Mouse (Mus musculus) lung, postnatal 0 days (tissue): ENCODE measurements around the gene Il23r. TPM values are rescaled to one million over a fixed set of nuclear protein-coding genes. Genes with fewer than 3 reads are reported as not detected.

Experiments used
- ATAC-seq: fragments of 200-750 bp; cut with Nextera tagmentation; 2 replicates; pipeline ENCODE4 v1.8.0; 2017; ENCODE audit warnings: moderate library complexity
- DNase-seq: peaks from one replicate; pipeline ENCODE4 v3.0.0-alpha.2; 2016; ENCODE audit warnings: low spot score
- H3K27ac ChIP-seq: fragments of 300-500 bp; sonication (generic); 2 replicates; pipeline ENCODE4 v1.5.1; 2014; ENCODE audit warnings: antibody characterized with exemption, mild to moderate bottlenecking, low read length, mixed read lengths
- H3K27me3 ChIP-seq: fragments of 300-500 bp; sonication (generic); replicated peaks from 2 replicates; pipeline ENCODE4 v1.6.1; 2014; ENCODE audit warnings: low read length, mixed read lengths; ENCODE audit not compliant: insufficient read depth
- H3K36me3 ChIP-seq: fragments of 300-500 bp; sonication (generic); 2 replicates; pipeline ENCODE4 v1.6.1; 2014; ENCODE audit warnings: low read length, mixed read lengths; ENCODE audit not compliant: insufficient read depth
- H3K4me1 ChIP-seq: fragments of 300-500 bp; sonication (generic); 2 replicates; pipeline ENCODE4 v1.6.1; 2014; ENCODE audit warnings: antibody characterized with exemption, low read depth, low read length, mixed read lengths; ENCODE audit not compliant: insufficient read depth
- H3K4me2 ChIP-seq: fragments of 300-500 bp; sonication (generic); replicated peaks from 2 replicates; pipeline ENCODE4 v1.6.1; 2014; ENCODE audit warnings: low read depth, mild to moderate bottlenecking, low read length, moderate library complexity, mixed read lengths
- H3K4me3 ChIP-seq: fragments of 300-500 bp; sonication (generic); 2 replicates; pipeline ENCODE4 v1.5.1; 2014; ENCODE audit warnings: low read depth, low read length
- H3K9ac ChIP-seq: fragments of 300-500 bp; sonication (generic); replicated peaks from 2 replicates; pipeline ENCODE4 v1.6.1; 2014; ENCODE audit warnings: low read depth, mild to moderate bottlenecking
- H3K9me3 ChIP-seq: fragments of 300-500 bp; sonication (generic); 2 replicates; pipeline ENCODE4 v1.6.1; 2016; ENCODE audit warnings: low read length, mixed read lengths
- CTCF ChIP-seq: IDR thresholded peaks from 2 replicates; pipeline ENCODE4 v1.5.1; 2016; ENCODE audit warnings: antibody characterized with exemption, mild to moderate bottlenecking
- EP300 ChIP-seq: IDR thresholded peaks from 2 replicates; pipeline ENCODE4 v1.6.1; 2016; ENCODE audit warnings: antibody characterized with exemption, mild to moderate bottlenecking, control low read depth
- WGBS: fragments of 180-500 bp; shearing (Covaris S2); extraction: QIAGEN DNeasy Blood & Tissue Kit; methylation state at CpG from one replicate; pipeline ENCODE4 v1.1.7; 2014; 5-methylcytosine and 5-hydroxymethylcytosine counted together
- polyA plus RNA-seq: library from polyadenylated mRNA; unstranded; fragments of >200 nt; fragmentation: Nextera tagmentation; extraction: Ambion mirVana; gene quantifications from 2 replicates; pipeline ENCODE4 v1.2.1, GENCODE M21; 2015

Il23r gene
- polyA plus RNA-seq, 1 experiment from 2014 or later: not detected

- H3K4me1 ChIP-seq: no peaks in the 10 kb centered on the region
- no peak for TF ChIP-seq CTCF
- no peak for TF ChIP-seq EP300
- H3K9ac ChIP-seq: no peak overlapping the region
- no peak overlapping the region for H3K27ac ChIP-seq
- no peaks in the 10 kb centered on the region for H3K27me3 ChIP-seq
- DNase-seq (no peak), ATAC-seq (no peak)
- WGBS: 18% methylated on average over 1 of the region's 1 CpGs
- H3K9me3 ChIP-seq: no peaks in the 10 kb centered on the region
- no peak overlapping the region for H3K4me3 ChIP-seq
- H3K36me3 ChIP-seq: no peaks in the 10 kb centered on the region
- no peak overlapping the region for H3K4me2 ChIP-seq
Measured at GRCm38 (mm10) chr6:67471242-67471641, 20.4 kb downstream of the Il23r start.

GRCm38 (mm10) chr6:67459424-67459823 is 32.2 kb downstream of the Il23r start:
- WGBS: 89% methylated on average over 1 of the region's 1 CpGs
- TF ChIP-seq CTCF (no peak), EP300 (no peak)
- H3K36me3 ChIP-seq: no peaks in the 10 kb centered on the region
- DNase-seq (no peak), ATAC-seq (no peak)
- no peaks in the 10 kb centered on the region for H3K4me1 ChIP-seq
- no peak overlapping the region for H3K4me3 ChIP-seq
- no peak overlapping the region for H3K27ac ChIP-seq
- no peak overlapping the region for H3K9ac ChIP-seq
- H3K9me3 ChIP-seq: no peaks in the 10 kb centered on the region
- no peak overlapping the region for H3K4me2 ChIP-seq
- no peaks in the 10 kb centered on the region for H3K27me3 ChIP-seq

DNA sequence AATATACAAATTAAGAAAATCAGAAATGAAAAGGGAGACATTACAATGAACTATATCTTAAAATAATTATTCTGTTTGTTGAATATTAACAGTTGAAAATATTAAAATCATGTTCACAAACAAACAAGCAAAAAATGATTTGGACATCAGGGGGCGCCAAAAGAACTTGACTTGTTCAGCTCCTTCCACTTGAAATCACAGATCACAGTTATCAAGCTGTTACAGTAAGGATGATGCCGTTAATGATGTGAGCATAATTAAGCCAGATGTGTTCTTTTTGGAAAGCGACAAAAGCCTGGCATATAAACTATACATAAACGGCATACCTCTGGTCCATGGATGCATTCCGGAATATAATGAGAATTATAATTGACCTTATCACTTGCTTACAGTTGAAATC is 40.3 kb downstream of the Il23r start:
- Histone ChIP-seq H3K27me3 (no peaks in the 10 kb centered on the region), H3K4me2 (no peak overlapping the region), H3K4me1 (no peaks in the 10 kb centered on the region), H3K36me3 (no peaks in the 10 kb centered on the region), H3K9me3 (no peaks in the 10 kb centered on the region), H3K27ac (no peak overlapping the region), H3K4me3 (no peak overlapping the region), H3K9ac (no peak overlapping the region)
- WGBS: 46% methylated on average over 5 of the region's 5 CpGs
- ATAC-seq: no peak
- TF ChIP-seq EP300: no peak
- TF ChIP-seq CTCF: peak; percentile 49
- peak; percentile 32 for DNase-seq

- TF ChIP-seq CTCF: no peak; the same call in 1 of the 2 replicates
- TF ChIP-seq EP300: no peak
- WGBS: 69% methylated on average over 1 of the region's 1 CpGs
- Histone ChIP-seq H3K9ac (no peak overlapping the region), H3K4me1 (no peaks in the 10 kb centered on the region), H3K9me3 (no peaks in the 10 kb centered on the region), H3K27me3 (no peaks in the 10 kb centered on the region), H3K36me3 (no peaks in the 10 kb centered on the region), H3K4me3 (no peak overlapping the region), H3K27ac (no peak overlapping the region), H3K4me2 (no peak overlapping the region)
- DNase-seq (no peak), ATAC-seq (no peak)
Measured at GRCm38 (mm10) chr6:67445866-67446265, 45.8 kb downstream of the Il23r start.

GRCm38 (mm10) chr6:67443124-67443523 is 48.5 kb downstream of the Il23r start:
- Histone ChIP-seq H3K4me2 (no peak overlapping the region), H3K4me1 (no peaks in the 10 kb centered on the region), H3K9me3 (no peaks in the 10 kb centered on the region), H3K9ac (no peak overlapping the region), H3K36me3 (no peaks in the 10 kb centered on the region), H3K27me3 (no peaks in the 10 kb centered on the region), H3K4me3 (no peak overlapping the region), H3K27ac (no peak overlapping the region)
- no peak for TF ChIP-seq EP300
- no peak for TF ChIP-seq CTCF
- DNase-seq (no peak), ATAC-seq (no peak)
- 88% methylated on average over 6 of the region's 6 CpGs for WGBS

GRCm38 (mm10) chr6:67437814-67438385 is 53.8 kb downstream of the Il23r start:
- ATAC-seq: no peak
- no peaks in the 10 kb centered on the region for H3K36me3 ChIP-seq
- H3K4me3 ChIP-seq: no peak overlapping the region
- no peaks in the 10 kb centered on the region for H3K9me3 ChIP-seq
- H3K27ac ChIP-seq: no peak overlapping the region
- H3K27me3 ChIP-seq: no peaks in the 10 kb centered on the region
- 29% methylated on average over 3 of the region's 3 CpGs for WGBS
- no peak for DNase-seq
- no peak overlapping the region for H3K4me2 ChIP-seq
- no peaks in the 10 kb centered on the region for H3K4me1 ChIP-seq
- no peak overlapping the region for H3K9ac ChIP-seq
- no peak for TF ChIP-seq EP300
- TF ChIP-seq CTCF: no peak

DNA sequence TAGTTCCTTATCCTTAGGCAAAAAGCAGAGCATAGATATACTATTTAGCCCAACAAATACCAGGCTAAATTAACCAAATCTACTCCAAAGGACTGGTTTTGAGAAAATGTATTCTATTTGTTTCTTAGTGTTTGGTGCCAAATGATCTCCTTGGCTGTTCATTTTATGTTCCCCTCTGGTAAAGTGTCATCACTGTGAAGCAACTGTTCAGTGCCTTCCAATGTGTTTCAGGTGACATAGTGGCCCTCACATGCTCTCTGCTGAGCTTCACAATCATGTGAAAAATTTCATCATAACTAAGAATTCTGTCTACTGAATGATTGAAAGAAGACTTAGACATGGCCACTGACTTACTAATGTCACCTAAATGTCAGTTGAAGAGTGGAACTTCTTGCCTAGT is 54.6 kb downstream of the Il23r start:
- H3K9ac ChIP-seq: no peak overlapping the region
- no peak overlapping the region for H3K27ac ChIP-seq
- no peaks in the 10 kb centered on the region for H3K9me3 ChIP-seq
- TF ChIP-seq CTCF (no peak), EP300 (no peak)
- no peaks in the 10 kb centered on the region for H3K27me3 ChIP-seq
- H3K36me3 ChIP-seq: no peaks in the 10 kb centered on the region
- no peak overlapping the region for H3K4me2 ChIP-seq
- H3K4me3 ChIP-seq: no peak overlapping the region
- DNase-seq (no peak), ATAC-seq (no peak)
- H3K4me1 ChIP-seq: no peaks in the 10 kb centered on the region
